Mouse (Mus musculus) megakaryocyte, embryonic 14.5 days (primary cell): ENCODE results near the gene Ctsl.

Source experiments
- FLI1 ChIP-seq: IDR thresholded peaks from 2 replicates; pipeline ENCODE4 v1.6.1; 2012; ENCODE audit warnings: low read length, inconsistent platforms, mixed read lengths
- GATA1 ChIP-seq: IDR thresholded peaks from 3 replicates; pipeline ENCODE4 v1.6.1; 2012; ENCODE audit warnings: mixed read lengths, low read length, inconsistent platforms, borderline replicate concordance

GRCm38 (mm10) chr13:64318355-64318754 is 52.3 kb downstream of the Ctsl start:
- TF ChIP-seq GATA1 = no peak
- TF ChIP-seq FLI1 = no peak
